Mouse (Mus musculus) adrenal gland, postnatal 4 days (tissue): Measurements from ENCODE around the gene Nfkbie. TPM values are rescaled to one million over a fixed set of nuclear protein-coding genes. Genes with fewer than 3 reads are reported as not detected.

Source experiments
- DNase-seq, 2 experiments: peaks; one replicate each; pipeline ENCODE4 v3.0.0; 2021 to 2022; ENCODE audit warnings: low spot score in 2 of 2, mixed read lengths in 2 of 2
- total RNA-seq, 2 experiments: library from RNA; stranded (reverse); gene quantifications; 2 replicates each; pipeline ENCODE4 v1.2.3; 2021

Gene Nfkbie
- total RNA-seq, 2 experiments from 2014 or later = 3.0 to 4.5 TPM

DNA sequence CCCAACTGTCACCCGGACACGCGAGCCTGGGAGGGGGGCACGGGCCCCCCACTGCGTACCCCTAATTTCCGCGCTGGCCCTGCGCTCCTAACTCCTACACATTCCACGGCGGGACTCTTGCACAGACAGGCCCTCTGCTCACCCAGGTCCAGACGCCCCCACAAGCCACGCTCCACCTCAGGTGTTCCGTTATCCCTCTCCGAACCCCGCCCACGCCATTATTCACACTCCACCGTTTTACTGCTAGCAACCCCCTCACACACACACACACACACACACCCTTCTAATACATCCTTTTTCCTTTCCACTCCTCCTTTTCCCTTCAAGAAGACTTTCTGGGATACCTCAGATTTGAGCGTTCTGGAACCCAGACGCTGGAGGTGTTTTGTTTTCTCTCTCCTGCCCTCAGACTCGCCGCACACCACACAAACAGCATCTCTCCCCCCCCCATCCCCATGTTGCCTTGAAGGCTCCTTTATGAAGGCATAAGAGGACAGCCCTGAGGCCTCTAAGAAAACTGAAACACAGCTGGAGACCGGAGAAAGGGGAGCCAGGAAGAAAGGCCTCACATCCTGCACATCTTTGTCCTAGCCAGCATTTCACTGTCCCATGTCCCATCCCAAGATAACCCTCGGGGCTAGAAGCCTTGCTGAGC is 40.4 kb downstream of the Nfkbie start:
- no peak for DNase-seq

DNA sequence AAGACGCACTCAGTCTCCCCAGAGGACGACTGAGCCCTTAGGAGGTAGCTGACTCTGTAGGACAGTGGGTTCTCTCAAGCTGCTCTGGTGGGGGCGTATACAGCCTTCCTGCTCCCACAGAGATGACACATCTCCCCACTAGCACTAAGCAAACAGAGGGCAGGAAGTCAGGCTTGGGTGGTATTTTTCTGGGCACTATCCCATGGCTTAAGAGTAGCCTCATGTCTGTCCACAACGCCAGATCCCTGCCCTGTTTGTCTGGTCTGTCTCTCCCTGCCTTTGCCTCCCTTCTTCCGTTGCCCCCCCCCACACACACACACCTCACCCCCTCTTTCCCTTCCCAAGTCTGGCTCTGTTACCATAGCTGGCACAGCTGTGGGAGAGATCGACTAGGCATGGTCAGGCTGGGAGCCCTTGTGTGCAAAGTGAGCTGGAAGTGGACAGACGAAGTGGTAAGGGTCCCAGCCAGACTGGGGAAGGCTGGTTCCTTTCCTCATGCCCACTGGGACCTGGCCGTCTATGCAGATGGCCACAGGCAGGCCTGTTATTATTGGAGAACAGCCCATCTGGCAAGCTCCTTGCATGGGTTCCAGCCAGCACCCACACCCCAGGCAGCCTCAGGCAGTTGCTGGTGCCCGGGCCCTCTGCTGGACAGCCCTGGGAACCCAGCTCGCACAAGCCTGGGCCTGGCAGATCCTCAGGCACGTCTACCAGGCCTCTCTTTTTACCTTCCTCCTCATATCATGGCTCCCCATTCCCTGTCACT is 41.3 kb downstream of the Nfkbie start:
- DNase-seq = peak in 1 of 2 experiments; percentile 69

DNA sequence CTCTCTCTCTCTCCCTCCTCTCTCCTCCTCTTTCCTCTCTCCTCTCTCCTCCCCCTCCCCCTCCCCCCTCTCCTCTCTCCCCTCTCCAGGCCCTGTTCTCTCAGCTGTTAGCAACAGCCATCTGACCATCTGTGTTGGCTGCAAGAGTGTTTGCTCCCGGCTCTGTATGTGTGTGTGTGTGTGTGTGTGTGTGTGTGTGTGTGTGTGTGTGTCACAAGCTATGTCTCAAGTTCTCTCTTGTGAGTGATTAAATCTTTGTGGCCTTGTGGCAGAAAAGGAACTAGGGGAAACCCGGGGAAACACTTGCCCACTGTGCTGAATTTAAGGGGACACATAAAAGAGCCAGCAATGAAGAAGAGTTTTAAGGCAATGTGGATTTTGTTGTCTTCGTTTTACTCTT is 42.3 kb downstream of the Nfkbie start:
- DNase-seq = no peak

DNA sequence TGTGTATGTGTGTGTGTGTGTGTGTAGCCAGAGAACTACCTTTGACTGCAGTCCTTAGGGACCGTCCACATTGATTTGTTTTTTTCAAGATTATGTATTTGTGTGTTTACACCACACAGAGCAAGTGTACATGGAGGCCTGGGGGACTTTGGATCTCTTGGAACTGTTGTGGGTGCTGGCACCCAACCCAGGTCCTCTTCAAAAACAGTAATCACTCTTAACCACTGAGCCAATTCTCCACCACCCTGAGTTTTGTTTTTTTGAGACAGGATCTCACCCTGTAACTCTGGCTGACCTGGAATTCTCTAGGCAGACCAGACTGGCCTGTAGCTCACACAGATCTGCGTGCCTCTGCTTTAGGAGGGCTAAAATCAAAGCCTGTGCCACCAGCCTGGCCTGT is 42.9 kb downstream of the Nfkbie start:
- DNase-seq = no peak

DNA sequence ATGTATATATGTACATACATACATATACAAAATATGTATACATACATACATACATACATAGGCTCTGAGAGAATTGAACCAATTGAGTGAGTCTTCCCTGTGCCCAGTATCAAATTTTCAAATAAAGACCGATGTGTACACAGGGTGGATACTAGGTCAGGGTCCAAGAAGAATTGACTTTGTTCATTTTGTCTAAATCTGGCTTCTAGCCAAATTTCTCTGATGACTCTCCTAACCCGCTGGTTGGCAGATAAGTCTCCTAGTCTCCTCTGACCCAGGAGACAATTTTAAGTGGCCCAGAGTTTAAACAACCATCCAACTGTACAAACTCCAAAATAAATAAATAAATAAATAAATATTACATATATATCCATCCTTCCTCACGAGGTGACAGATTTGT is 43.4 kb downstream of the Nfkbie start:
- no peak for DNase-seq

DNA sequence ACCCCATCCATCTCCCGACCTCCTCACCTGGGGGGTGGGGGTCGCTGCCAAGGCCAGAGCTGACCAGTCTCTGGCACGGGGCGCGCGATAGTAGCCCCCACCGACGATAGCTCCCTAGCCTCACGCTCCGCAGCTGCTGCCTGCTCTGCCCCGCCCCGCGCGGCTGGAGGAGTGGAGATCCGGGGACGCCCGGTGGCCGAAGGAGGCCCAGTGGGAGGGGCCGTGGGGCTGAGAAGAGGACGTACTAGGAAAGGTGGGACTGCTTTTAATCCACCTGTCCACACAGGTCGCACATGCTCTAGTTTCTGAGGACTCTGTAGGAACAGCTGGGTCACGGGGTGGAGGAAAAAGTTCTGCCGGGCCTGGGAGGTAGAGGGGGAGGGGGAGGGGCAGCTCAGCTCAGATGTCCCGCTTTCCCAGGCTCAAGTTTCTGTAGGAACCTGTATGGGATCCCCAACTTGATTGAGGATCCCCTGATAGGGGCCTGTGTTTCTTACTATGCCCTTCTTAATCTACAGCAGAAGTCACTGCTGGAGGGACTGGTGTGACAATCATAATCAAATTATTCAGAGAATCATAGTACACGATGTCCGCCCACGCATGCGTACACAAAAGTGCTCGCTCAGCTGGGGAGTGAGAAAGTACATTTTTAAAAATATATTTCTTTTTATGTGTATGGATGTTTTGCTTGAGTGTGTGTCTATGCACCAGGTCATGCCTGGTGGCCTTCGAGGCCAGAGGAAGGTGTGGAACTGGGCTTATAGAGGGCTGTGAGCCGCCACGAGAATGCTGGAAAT is 44.1 kb downstream of the Nfkbie start, which contains the start of gene Slc29a1:
TSS of gene Slc29a1 (minus strand) at position 161 of the 797 bp plus-strand sequence.
- DNase-seq = no peak

DNA sequence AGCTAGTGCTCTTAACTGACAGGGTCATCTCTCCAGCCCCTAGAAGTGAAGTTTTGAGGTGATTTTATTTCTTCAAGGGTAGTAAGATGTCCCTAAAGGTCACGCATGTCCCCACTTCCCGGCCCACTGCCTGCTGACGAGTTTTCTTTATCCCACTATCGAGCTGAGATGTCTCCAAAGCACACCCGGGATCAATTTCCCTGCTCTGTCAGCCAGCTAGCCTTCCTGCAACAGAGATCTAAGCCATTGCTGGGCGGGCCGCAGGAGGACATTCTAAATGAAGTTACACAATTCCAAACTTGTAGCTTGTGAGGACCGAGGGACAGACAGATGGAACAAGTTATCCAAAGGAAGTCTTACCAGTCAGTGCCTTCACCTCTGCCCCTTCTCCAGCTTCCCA is 44.8 kb downstream of the Nfkbie start:
- no peak for DNase-seq

DNA sequence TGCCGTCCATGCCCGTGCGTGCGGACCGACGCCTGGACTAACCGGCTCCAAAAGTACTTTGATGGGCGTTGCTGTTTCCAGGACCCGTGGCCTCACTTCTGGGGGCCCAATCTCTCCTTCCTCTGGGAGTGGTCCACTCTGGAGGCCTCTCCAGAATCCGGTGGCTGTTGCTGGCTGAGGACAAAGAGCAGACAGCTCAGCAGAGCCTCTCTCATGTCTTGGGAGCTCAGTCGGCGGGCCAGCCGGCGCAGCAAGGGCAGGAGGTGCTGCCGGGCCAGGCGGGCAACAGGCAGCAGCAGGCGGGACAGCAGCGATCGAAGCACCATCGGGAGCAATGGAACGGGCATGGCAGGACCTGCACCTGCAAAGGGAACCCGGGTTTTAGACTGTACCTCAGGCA is 45.8 kb downstream of the Nfkbie start:
- DNase-seq = no peak

DNA sequence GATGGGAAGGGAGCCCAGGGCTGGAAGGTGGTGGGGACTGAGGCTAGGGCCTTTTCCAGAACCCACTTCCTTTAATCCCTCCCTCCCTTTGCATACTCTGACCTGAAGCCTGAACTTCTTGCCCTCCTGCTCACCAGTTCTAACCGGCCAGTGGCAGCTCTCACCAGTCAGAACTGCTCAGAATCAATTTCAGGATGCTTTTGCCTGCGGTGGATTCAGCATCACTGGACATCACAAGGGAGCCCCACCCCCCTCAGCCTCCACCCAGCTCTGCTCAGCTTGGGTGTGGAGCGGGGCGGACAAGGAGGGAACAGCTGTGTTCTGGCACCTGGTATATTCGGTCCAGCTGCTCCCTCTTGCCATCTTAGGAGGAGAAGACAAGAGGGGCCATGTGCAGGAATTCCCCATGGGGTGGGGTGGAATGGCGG is 46.4 kb downstream of the Nfkbie start, which contains the start of gene Mymx:
TSS of gene Mymx (minus strand) at position 226 of the 428 bp plus-strand sequence.
- DNase-seq = no peak

DNA sequence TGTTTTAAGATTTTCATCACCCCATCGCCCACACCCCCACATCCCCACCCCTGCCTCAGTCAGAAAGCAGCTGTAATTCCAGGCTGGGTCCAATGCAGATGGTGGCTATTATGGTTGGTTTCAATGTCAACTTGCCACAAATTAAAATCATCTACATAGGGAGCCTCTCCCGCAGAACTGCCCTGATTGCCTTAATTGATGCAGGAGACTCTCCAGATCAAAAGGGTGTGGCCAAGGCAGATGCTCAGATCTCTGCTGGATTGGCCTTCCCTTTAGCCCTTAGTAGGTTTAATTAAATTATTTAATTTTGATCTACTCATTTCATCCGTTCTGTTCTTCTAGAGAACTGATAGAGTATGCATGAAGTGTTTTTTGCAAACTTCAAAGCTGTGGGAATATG is 47.5 kb downstream of the Nfkbie start:
- no peak for DNase-seq

DNA sequence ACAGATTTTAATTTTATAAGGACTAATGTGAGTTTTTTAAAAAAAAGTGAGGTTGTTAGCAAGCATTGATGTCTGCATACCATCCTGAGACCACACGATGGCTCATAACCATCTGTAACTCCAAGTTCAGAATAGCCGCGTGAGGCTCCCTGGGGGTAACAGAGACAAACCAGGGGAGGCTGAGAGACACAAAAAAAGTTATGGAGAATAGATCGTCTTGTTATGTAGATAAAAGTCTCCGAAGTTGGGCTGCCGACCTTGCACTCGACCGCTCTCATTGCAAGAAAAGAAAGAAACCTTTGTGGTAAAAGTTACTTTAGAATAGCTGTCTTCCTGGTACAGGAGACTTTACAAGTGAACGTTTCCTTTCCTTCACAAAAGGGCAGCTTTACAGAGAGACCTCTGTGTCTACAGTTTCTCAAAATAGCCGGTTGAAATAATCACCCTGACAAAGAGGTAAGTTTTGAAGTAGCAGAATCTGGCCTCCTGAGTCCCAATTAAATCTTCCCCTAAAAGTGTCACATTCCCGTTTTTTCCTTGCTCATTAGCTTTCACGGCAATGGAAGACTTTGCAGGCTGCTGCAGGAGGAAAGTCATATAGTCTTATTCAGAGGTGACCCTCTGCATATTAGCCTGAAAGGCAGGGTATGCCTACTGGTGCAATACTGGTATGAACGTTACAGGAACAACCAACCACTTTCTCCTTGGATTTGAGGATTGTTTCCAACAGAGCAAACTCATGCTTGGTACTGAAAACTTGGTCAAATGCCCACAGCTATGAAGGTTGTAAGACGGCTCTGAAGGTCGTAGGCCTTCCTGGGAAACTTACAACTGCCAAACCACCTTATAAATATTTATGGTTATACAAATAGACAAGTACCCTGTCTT is 51.7 kb downstream of the Nfkbie start:
- no peak for DNase-seq

DNA sequence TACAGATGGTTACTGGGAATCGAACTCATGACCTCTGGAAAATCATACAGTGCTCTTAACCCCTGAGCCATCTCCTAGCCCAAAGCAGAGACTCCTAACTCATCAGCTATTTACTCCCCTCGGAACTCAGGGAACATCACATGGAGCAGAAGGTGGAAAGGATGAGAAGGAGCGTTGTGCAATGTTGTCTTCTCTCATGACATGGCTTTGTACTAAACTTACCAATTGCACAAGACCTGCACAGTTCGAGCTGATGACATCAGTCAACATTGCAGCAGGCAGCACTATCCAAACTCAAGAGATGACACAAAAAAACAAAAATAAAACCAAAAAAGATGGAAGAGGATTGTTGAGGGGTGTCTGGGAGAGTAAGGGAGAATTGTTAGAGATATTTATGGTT is 52.9 kb downstream of the Nfkbie start:
- DNase-seq = no peak

DNA sequence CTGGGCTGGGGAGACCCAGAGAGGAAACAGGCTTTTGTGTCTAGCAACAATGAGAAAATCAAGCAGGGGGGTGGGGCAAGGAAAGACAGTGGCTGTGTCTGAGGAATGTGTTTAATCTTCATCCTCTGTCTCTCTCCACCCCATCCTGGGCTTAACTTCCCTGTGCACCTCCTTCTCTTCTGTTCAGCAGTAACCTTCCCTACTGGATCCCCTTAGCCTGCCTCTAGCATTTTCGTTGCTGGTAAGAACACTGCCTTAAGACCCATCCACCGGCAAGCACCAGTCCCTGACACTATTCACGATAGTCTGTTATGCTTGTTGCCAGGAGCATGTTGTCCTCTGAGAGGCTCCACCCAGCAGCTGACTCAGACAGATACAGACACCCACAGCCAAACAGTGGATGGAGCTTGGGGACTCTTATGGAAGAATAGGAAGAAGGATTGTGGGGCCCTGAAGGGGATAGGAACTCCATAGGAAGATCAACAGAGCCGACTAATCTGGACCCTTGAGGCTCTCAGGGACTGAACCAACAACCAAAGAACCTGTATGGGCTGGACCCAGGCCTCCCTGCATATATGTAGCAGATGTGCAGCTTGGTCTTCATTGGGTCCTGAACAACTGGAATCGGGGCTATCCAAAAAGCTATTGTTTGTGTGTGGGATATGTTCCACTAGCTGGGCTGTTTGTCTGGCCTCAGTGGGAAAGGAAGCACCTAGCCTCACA is 54.8 kb downstream of the Nfkbie start:
- DNase-seq = no peak

DNA sequence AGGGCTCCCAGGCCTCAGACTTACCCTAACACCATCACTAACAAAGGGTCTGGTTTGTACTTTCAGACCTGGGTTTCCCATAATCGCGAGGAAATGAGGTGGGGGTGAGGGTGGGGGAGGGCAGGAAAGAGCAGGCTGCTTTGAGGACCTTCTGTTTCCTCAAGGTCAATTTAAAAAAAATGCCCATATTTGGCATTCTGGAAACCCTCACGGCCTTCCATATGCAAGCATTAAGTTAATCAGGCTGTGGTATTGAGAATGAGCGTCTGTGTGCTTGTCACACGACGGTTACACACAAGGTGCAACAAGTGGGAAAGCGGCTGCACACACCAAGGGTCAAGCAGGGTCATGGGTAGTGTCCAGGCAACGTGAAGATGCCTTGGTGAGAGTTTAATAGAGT is 56.5 kb downstream of the Nfkbie start:
- DNase-seq = no peak

Other genes starting within 250 kb of the Nfkbie start
- gene Cdc5l, start 122.0 kb upstream of the Nfkbie start, total RNA-seq = 10 to 100 TPM; 49.1 to 52.0 TPM
- gene Spats1, start 80.3 kb upstream of the Nfkbie start, total RNA-seq = under 1 TPM in 1 of 2 experiments, not detected in 1; 0.48 TPM
- gene Aars2, start 48.9 kb upstream of the Nfkbie start, total RNA-seq = 10 to 100 TPM; 18.4 to 19.0 TPM
- gene Tcte1, start 32.3 kb upstream of the Nfkbie start, total RNA-seq = not detected
- gene Tmem151b, start 6.0 kb upstream of the Nfkbie start, total RNA-seq = 1 to 10 TPM; 1.7 to 3.7 TPM
- 10 to 100 TPM; 69.2 to 71.8 TPM for gene Slc35b2, start 8.2 kb downstream of the Nfkbie start, total RNA-seq
- gene Hsp90ab1, start 17.6 kb downstream of the Nfkbie start, total RNA-seq = 1,000 to 10,000 TPM; 1,575 to 1,663 TPM
- 100 to 1,000 TPM; 138 to 145 TPM for gene Slc29a1, start 43.9 kb downstream of the Nfkbie start, total RNA-seq
- 1 to 10 TPM; 1.6 to 4.0 TPM for gene Mymx, start 46.4 kb downstream of the Nfkbie start, total RNA-seq
- 1 to 10 TPM in 1 of 2 experiments, not detected in 1; 2.2 TPM for gene Capn11, start 103.6 kb downstream of the Nfkbie start, total RNA-seq
- gene Mrpl14, start 130.6 kb downstream of the Nfkbie start, total RNA-seq = 100 to 1,000 TPM in 1 of 2 experiments, 10 to 100 TPM in 1; 95.6 to 103 TPM
- gene Tmem63b, start 131.2 kb downstream of the Nfkbie start, total RNA-seq = 10 to 100 TPM; 49.5 to 57.6 TPM
- not detected for gene 1600014C23Rik, start 178.1 kb downstream of the Nfkbie start, total RNA-seq